Mouse (Mus musculus): Measurements from ENCODE around the gene Treml4.

The Treml4 gene

DNA sequence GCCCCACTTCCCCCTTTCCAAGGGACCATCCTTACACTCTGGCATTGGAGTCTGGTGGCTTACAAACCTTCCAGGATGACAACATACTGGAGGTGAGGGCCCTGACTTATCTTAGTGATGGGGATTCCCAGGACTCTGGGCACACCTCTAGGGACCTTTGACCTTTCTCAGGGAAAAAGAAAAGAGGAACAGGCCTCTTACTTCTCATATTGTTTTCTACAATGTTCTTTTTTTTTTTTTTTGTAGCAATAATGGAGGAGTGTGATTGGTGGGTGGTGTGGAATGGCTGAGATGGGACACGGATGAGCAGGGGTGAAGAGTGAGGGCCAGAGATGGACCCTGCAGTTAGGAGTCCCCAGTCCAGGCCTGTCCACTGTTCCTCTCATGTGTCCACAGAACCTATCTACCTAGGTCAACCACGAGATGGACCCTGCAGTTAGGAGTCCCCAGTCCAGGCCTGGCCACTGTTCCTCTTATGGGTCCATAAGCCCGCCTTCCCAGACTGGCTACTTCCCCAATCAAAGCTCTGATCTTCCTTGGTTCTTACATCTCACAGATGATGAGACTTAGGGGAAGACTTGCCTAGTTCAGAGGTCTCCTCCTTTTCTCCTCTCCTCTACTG lies at the start of gene Treml4:
TSS of gene Treml4 (plus strand) at position 555 of the 622 bp plus-strand sequence.
- DNase-seq (ENCODE audit: low read depth, low spot score), result no peak

DNA sequence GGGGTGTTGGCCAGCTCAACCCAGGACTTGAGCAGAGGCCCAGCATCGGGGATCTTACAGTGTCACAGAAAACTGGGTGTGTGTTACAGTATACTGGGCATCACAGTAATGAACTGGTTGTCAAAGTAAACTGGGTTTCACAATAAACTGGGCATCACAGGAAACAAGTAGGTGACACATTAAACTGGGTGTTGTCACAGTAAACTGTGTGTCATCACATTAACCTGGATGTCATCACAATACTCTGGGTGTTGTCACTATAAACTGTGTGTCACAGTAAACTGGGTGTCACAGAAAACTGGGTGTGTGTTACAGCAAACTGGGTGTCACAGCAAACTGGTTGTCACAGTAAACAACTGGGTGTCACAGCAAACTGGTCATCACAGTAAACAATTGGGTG lies 48.7 kb upstream of the Treml4 start:
- DNase-seq (ENCODE audit: low read depth, low spot score), result no peak

DNA sequence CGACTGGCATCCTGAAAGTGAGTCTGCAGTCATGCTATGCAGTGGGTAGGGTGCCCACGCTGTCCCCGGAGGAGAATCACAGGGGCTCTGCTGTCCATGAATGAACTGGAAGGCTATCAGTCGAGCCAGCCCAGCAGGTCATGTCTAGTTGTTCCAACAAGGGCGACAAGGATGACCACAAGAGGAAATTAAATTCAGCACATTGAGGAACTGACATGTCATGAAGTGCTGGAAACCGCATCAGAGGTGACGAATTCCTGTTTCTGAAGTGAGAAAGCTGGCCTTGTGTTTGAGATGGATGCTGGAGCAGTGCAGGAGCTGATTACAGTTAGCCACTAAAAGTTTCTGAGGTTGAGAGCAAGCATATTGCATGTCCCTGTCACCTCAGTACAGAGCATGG lies 33.4 kb upstream of the Treml4 start:
- DNase-seq (ENCODE audit: low read depth, low spot score), result no peak

DNA sequence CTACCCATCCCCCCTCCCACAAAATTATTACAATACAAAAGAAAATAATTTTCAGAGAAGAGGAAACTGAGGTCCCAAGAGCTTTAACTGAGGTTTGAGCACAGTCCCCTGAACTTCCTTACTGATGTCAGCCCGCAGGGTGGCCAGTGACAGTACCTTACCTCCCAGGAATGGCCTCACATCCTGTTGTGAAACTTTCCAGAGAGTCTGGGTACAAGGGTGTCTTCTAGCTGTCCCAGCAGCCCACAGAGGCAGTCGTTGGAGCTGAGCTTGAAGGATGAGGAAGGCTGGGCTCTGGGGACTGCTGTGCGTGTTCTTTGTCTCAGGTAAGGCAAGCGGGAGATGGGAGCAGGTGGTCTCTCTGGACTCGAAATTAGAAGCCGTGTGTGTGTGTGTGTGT lies 31.6 kb upstream of the Treml4 start, which contains the start of gene Trem1:
TSS of gene Trem1 (plus strand) at position 251 of the 400 bp plus-strand sequence.
- no peak for DNase-seq (ENCODE audit: low read depth, low spot score)

DNA sequence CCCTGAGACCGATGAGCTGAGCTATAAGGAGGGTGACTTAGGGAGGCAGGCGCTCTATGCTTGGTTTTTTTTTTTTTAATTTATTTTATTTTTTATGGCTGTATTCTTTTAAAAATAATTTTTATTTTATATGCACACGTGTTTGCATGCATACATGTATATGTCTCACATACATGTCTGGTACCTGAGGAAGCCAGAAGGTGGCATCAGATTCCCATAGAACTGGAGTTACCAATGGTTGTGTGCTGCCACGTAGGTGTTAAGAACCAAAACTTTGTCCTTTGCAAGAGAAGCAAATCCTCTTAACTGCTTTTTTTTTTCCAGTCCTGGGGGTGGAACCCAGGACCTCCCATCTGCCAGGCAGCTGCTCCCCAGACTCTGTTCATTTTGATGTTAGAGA lies 30.3 kb upstream of the Treml4 start:
- no peak for DNase-seq (ENCODE audit: low read depth, low spot score)

DNA sequence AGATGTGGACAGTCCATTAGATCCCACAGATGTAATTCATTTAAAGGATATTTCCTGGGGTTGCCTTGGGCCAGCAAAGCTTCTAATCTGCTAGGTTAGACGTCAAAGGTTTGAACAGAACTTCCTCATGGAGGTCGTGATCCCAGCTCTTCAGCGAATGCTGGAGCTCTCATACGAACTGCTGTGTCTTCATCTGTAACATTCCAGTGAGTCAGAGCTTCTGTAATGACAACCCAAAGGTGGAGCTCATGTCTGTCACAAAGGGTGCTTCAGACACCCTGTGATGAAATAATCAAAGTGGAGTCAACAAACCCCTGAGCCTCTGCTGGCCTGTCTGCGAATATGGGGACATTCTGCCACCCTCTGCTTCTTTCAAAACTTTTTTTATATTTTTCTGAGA lies 29.5 kb upstream of the Treml4 start:
- no peak for DNase-seq (ENCODE audit: low read depth, low spot score)

DNA sequence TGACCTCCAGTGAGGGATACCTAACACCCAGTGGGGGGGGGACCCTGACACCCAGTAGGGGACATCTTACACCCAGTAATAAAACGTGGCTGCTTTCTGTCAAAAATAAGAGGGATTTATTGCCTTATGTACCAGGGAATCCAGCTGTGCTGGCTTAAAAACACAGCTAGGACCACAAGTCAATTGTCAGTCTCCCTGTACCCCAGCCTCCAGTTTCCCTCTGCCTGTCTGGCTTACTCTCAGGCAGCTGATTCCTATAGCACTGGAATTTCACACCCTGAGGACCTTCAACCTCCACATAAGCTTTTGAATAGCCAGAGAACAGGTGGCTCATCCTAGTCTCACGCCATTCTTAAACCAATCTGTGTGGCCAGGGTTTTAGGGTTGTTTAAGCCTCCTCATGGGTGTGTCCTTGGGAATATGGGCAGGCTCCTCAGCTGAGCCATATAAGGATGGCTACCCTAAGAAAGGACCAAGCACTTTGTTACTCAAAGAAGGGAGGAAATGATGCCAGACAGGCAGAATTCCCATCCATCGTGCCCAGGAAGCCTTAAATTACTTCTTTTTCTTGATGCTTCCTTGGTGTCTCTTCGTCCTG lies 28.2 kb upstream of the Treml4 start:
- no peak for DNase-seq (ENCODE audit: low read depth, low spot score)

DNA sequence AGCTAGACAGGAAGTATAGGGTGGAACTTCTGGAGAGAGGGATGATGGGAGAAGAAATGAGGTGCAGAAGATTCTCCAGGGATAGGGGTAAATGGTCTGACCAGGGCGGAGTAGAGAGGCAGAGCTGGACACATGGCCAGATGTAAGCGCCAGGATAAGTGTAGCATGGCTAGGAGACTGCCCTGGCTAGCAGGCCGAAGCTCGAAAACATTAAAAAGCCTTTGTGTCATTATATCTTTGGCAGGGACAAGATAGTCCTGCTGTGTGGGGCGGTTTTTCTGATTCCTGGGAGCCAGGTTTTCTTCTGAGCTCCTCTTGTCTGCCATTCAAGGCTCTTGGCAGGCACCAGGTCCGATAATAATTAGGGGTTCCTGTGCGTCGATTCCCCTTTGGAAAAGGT lies 26.5 kb upstream of the Treml4 start:
- DNase-seq (ENCODE audit: low read depth, low spot score), result no peak

DNA sequence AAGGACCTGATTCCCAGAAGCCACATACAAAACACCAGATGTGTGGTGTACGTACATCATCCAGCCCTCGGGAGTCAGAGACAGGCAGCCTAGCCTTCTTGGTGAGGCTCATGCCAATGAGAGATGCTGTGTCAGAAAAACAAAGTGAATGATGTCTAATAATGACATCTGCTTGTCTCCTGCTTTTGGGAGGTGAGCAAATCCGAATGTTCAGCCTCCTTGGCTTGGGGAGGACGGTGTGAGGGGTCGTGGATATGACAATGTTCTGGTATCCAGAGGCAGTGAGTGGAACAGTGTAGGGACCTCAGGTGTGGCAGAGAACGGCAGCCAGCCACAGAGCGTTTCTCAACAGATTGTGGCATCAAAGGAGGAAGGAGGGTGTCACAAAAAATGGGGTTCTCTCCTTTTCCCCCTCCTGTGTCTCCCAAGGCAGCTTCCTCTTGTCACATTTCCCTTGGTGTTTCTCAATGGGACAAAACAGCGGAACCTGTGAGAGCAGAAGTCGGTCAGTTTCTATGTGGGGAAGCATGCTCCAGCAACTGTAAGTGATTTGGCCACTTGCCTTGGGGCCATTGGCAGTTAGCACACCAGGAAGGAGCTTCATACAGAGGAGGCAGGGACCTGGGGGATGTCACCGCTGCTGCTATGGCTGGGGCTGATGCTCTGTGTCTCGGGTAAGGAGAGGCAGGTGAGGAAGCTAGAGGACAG lies 16.7 kb upstream of the Treml4 start, which contains the start of gene Trem3:
TSS of gene Trem3 (plus strand) at position 557 of the 708 bp plus-strand sequence.
- DNase-seq (ENCODE audit: low read depth, low spot score), result no peak

DNA sequence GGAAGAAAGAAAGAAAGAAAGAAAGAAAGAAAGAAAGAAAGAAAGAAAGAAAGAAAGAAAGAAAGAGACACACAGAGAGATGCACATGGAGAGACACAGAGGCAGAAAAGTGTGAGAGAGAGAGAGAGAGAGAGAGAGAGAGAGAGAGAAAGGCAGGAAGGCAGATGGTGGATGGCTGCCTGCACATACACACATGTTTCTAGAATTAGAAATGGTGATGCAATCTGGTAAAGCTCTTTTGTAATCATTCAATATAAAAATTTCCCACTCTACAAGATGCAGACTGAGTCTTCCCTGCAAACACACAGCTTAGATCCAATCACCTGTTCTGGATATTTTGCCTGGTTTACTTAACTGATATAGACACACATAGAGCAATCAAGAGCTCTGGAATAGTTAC lies 15.1 kb upstream of the Treml4 start:
- DNase-seq (ENCODE audit: low read depth, low spot score), result no peak

DNA sequence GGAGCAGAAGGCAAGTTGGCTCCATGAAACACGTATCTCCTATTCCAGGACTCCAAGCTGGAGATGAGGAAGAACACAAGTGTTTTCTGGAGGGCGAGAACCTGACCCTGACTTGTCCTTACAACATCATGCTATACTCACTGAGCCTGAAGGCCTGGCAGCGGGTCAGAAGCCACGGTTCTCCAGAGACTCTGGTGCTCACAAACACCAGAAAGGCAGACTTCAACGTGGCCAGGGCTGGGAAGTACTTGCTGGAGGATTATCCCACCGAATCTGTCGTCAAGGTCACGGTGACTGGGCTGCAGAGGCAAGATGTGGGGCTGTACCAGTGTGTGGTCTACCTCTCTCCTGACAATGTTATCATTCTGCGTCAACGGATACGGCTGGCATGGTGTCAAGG lies 14.6 kb upstream of the Treml4 start:
- no peak for DNase-seq (ENCODE audit: low read depth, low spot score)

DNA sequence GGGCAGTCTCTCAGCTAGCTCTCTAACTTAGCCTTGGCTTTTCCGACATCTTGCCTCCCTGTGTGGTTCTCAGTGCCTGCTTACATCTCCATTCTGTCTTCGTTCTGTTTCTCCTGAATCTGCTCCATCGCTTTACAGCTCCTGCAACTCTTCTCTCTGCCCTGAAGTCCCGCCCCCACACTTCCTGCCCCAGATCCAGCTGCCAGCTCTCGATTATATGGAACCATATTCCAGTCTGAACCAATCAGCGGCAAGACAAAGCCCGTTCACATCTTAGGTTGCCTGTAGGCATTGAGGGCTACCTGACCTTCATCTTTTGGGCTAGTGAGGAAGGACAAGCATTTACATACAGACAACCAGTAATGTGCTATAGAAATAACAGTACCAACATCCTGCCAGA lies 13.5 kb upstream of the Treml4 start:
- no peak for DNase-seq (ENCODE audit: low read depth, low spot score)

DNA sequence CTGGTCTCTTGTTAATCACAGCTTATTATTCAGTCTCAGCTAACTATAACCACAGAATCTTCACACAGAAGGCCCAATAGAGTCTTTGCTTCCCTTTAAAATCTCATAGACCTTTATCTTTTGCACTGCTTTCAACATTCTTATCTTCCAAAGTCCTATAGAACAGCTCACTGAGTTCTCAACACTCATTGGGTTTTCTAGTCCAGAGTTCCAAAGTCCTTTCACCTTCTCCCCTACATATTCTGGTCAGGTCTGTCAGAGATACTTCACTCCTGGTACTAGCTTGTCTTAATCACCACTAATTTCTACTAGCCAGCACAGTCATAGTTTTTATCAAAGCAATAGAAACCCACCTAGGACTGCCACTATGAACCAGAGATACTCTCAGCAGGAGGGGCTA lies 7.5 kb upstream of the Treml4 start:
- no peak for DNase-seq (ENCODE audit: low read depth, low spot score)

DNA sequence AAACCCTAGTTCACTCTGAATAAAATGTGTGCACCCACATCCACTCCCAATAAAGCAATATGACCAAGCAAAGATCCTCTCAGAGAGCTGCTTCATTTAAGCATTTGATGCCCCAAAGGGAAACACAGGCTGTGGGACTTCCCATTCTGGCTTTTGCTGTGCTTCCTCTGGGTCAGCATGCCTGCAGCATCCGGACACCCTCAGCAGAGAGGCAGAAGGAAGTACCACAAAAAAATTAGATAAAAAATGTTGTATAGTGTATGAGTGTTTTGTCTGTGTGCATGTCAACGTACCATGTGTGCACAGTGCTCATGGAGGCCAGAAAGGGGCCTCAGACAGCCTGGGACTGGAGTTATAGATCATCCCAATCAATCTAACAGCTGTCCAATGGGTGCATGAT lies 2.2 kb upstream of the Treml4 start:
- no peak for DNase-seq (ENCODE audit: low read depth, low spot score)

DNA sequence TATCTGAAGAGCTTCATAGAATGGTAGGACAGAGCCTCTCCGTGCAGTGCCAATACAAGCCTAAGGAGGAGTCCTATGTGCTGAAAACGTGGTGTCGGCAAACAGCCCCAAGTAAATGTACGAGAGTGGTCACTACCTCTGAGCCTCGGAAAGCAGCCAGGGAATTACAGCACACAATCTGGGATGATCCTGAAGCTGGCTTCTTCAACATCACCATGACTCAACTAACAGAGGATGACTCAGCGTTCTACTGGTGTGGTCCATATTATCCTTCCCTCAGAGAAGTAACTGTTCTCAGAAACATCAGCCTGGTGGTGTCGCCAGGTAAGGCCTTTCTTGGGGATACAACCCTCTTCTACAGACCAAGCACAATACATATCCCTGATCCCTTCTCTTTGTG lies 567 bp downstream of the Treml4 start:
- DNase-seq (ENCODE audit: low read depth, low spot score), result no peak

DNA sequence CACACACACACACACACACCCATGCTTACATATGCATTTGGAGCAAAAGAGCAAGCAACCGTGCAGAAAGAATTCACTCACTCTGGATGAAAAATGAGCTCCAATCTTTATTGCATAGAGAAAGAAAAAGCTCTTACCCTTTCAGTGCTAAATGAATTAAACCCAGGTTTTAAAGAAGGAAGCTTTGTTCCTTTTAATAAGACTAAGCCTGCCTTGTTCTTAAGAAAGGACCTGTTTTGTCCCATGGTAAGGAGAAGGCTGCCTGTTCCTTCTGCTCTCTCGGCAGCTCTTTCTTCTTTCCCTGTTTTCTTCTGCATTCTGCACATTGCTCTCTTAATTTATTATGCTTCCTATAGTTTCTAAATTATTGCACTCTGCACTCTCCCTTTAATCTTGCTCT lies 2.0 kb downstream of the Treml4 start:
- DNase-seq (ENCODE audit: low read depth, low spot score), result no peak

DNA sequence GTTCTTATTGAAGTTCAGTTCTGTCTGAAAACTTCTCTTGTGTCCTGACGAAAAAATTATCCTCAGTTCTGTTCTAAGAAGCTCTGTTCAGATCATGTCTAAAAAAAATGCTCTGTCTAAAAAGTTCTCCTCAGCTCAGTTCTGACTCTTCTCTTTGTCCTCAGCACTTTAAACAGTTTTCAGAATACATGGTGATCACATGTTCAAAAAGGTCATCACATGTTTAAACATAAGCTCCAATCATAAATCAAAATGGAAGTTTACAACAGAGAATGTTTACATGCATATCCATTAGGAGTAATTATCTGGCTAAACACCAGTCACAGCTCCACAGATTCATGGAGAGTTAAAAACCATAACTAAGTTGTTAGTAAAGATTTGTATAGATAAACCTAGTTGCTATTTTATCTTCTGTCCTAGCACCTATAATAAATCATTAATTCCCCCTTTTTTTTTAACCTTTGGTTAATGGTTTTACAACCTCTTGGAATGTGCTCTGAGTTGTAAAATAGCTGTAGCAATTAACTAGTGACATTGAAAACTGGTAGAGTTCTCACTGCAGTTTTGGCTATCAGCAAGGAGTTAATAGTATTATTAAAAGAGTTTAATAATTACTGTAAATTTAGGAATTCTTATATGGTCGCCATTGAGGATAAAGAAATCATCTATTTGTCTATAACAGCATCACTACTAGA lies 2.7 kb downstream of the Treml4 start:
- no peak for DNase-seq (ENCODE audit: low read depth, low spot score)

DNA sequence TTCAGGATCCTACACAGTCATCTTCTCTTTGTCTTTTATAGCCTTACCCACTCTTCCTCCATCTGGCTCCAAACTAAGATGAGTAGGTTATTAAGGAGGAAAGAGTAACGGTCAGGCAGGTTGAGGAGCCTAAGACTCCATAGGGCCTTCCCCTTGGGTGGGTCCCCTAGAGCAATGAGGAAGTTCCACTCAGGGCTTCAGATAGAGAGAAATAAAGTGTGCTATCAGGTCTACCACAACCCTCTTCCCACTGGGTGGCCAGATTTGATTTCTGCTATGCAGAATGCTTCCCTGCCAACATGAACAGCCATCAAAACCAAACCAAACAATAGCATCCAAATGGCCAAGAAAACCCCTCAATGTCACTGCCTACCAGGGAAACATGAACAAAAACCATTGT lies 3.5 kb downstream of the Treml4 start:
- DNase-seq (ENCODE audit: low read depth, low spot score), result no peak

DNA sequence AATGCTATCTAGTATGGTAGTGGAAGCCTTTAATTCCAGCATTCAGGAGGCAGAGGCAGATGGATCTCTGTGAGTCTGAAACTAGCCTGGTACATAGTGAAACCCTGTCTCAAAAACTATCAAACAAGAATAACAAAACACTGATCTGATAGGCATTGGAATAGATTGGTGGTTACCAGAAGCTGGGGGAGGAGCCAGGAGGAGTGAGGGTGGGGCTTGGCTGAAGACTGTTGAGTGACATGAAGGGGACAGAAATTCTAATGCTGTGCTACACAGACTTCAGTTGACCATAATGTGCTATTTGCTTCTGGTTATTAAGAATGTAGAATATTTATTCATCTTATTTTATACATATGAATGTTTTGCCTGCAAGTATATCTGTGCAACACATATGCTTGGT lies 4.2 kb downstream of the Treml4 start:
- no peak for DNase-seq (ENCODE audit: low read depth, low spot score)

DNA sequence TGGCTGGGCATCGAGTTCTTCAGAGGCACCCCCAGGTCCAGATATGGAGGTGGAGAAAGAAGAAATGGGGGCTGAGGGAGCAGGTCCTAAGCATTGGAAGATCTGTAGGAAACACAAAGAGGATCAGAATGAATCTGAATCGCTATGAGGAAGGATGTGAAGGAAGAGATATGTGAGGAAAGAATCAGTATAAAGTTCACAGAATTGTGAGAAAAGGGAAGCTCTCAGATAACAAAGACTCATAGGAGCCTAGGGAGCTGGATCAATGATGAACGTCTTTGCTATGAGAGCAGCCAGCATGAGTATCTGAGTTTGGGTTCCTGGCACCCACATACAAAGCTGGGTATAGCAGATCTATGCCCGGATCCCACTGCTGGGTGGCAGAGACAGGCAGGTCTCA lies 5.7 kb downstream of the Treml4 start:
- DNase-seq (ENCODE audit: low read depth, low spot score), result no peak

DNA sequence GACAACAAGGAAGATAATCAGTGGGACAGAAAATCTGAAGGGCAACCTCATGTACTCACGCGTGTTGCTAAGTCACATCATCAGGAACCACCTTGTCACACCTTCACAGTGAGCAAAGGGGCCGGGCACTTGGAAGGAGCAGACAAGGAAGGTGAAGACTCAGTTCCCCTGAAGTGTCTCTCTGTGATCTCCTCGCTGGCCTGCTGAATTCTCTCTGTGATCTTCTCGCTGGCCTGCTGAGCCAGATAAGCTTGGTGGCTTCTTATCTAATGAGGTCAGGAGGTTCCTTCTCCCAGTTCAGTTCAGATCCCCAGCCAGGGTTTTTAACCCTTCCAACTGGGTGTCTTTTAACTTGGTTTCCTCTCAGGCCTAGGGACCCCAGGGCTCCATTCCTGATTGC lies 8.1 kb downstream of the Treml4 start:
- no peak for DNase-seq (ENCODE audit: low read depth, low spot score)

DNA sequence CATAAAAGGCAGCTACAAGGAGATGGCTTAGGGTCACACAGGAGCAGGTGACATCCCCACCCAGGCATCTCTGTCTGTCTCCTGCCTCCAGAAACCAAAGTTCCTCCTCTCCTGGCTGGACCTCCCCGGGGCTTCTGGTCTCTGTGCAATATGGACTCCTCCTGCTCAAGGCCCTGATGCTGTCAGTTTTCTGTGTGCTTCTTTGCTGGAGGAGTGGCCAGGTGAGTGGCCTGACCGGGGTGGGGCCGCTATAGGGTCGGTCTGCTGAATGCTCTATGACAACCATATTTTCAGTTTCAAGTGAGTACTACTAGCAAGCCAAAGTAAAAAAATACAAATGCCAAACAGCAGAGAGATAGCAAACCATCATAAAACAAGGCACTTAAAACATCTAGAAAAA lies 8.5 kb downstream of the Treml4 start:
- no peak for DNase-seq (ENCODE audit: low read depth, low spot score)

DNA sequence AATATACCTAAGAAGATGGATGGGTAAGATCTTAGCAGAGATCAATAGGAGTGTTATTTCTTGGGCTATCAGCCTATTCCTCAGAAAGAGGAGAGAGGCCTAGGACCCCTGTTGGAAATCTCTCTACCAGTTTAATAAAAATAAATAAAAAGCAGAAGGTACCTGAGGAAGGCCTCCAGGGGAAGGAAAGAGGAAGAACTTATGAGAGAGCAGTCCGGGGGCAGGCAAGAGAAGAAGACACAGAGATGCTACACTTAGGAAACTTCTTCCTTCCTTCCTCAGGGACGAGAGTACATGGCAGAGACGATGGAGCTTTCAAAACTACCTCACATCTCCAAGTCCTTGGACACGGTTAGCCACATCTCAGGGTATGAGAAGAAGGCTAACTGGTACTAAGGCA lies 10.0 kb downstream of the Treml4 start:
- DNase-seq (ENCODE audit: low read depth, low spot score), result no peak
